Comparison of ENCODE assay signal across 8 mouse cellular contexts in the genomic region with DNA sequence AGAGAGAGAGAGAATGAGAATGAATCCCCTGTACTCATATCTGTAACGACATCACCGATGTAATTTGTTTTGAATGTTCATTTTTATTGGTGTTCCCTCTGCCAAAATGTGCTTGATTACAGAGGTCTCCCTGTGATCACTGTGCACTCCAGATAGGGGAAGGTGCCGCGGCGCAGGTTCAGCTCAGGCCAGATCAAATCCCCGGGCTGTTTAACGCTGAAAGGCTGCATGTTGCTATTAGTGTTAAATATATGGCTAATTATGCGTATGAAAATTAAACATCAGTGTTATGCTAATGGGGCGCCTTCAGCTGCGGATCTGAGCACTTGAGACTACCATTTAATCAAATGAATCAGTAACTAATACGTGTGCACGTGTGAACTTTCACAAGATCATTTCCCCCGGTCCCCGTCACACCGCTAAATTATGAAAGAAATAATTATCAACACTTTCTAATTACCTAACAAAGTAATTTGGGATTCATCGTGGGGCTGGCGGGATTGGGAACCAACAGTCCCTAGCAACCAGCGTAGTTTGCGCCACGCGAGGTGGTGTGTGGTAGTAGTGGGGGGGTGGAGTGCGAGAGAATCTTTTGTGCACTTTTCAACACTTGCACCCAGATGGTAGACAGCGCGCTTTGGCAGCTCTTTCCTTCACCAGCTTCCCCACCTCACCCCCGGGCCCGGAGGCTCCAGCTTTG. TPM values are rescaled to one million over a fixed set of nuclear protein-coding genes. Genes with fewer than 3 reads are reported as not detected.
A peak's percentile ranks its signal among the peaks of the same experiment; 100 is the strongest.
DNase-seq lines count a peak whose midpoint lies in the region; ATAC-seq and TF ChIP-seq lines count a peak whose summit lies in the region.

A gene (plus strand): TSS at position 100 of the 700 bp plus-strand sequence.

- no peak for TF ChIP-seq POLR2A in bone marrow macrophage, adult 2 months (IDR thresholded peaks at IDR 0.05; ENCODE audit: borderline replicate concordance, low read depth, low read length)

- peak within 1 kb of the TSS; percentile 93 for H3K4me2 ChIP-seq in kidney, embryonic 16.5 days (replicated peaks; ENCODE audit: low read depth, low read length)
- peak within 1 kb of the TSS; percentile 97 for H3K4me2 ChIP-seq in heart, embryonic 16.5 days (ENCODE audit: low read depth, low read length)
- peak within 1 kb of the TSS; percentile 88 for H3K4me2 ChIP-seq in limb, embryonic 13.5 days (replicated peaks)
- H3K4me2 ChIP-seq in stomach, embryonic 16.5 days (ENCODE audit: low read depth, low read length): peak within 1 kb of the TSS; percentile 92

- peaks cover 99% of the 10 kb centered on the region for H3K27me3 ChIP-seq in kidney, embryonic 16.5 days (ENCODE audit: insufficient read depth, low read length)
- peaks cover 94% of the 10 kb centered on the region for H3K27me3 ChIP-seq in heart, embryonic 16.5 days (ENCODE audit: control insufficient read depth, insufficient read depth, low read length)
- peaks cover 99% of the 10 kb centered on the region for H3K27me3 ChIP-seq in limb, embryonic 13.5 days
- H3K27me3 ChIP-seq in stomach, embryonic 16.5 days (ENCODE audit: control insufficient read depth, insufficient read depth, low read length): peaks cover 90% of the 10 kb centered on the region

- peaks cover 15% of the 10 kb centered on the region for H3K4me1 ChIP-seq in kidney, embryonic 16.5 days (ENCODE audit: insufficient read depth, low read length)
- 0 out of 2 replicates have a peak, but pooled peaks cover 4% of the 10 kb centered on the region for H3K4me1 ChIP-seq in bone marrow macrophage, adult 2 months (ENCODE audit: control insufficient read depth, insufficient read depth, low read length)
- peaks cover 22% of the 10 kb centered on the region for H3K4me1 ChIP-seq in heart, embryonic 16.5 days (ENCODE audit: control insufficient read depth, insufficient read depth, low read length)
- H3K4me1 ChIP-seq in limb, embryonic 13.5 days: peaks cover 21% of the 10 kb centered on the region
- peaks cover 8% of the 10 kb centered on the region for H3K4me1 ChIP-seq in stomach, embryonic 16.5 days (ENCODE audit: control insufficient read depth, insufficient read depth, low read length)

- H3K9me3 ChIP-seq in kidney, embryonic 16.5 days (ENCODE audit: low read length): no peaks in the 10 kb centered on the region
- no peaks in the 10 kb centered on the region for H3K9me3 ChIP-seq in heart, embryonic 16.5 days (replicated peaks; ENCODE audit: control insufficient read depth, low read length)
- no peaks in the 10 kb centered on the region for H3K9me3 ChIP-seq in limb, embryonic 13.5 days
- H3K9me3 ChIP-seq in stomach, embryonic 16.5 days (replicated peaks; ENCODE audit: control insufficient read depth, low read length): no peaks in the 10 kb centered on the region

- H3K27ac ChIP-seq in kidney, embryonic 16.5 days (ENCODE audit: low read length): no peak within 1 kb of the TSS
- H3K27ac ChIP-seq in bone marrow macrophage, adult 2 months (ENCODE audit: insufficient read depth, low read depth, low read length): no peak within 1 kb of the TSS
- no peak within 1 kb of the TSS for H3K27ac ChIP-seq in heart, embryonic 16.5 days (ENCODE audit: low read length)
- H3K27ac ChIP-seq in limb, embryonic 13.5 days: no peak within 1 kb of the TSS
- peak within 1 kb of the TSS; percentile 18; the same call in 1 of the 2 replicates for H3K27ac ChIP-seq in stomach, embryonic 16.5 days (ENCODE audit: low read length)

- 1% methylated on average over 26 of the region's 26 CpGs for WGBS in kidney, embryonic 16.5 days
- 3% methylated on average over 26 of the region's 26 CpGs for WGBS in heart, embryonic 16.5 days
- 1% methylated on average over 26 of the region's 26 CpGs for WGBS in limb, embryonic 13.5 days
- 3% methylated on average over 26 of the region's 26 CpGs for WGBS in stomach, embryonic 16.5 days

- H3K9ac ChIP-seq in kidney, embryonic 16.5 days (replicated peaks; ENCODE audit: low read length): no peak within 1 kb of the TSS
- H3K9ac ChIP-seq in heart, embryonic 16.5 days (ENCODE audit: low read length): no peak within 1 kb of the TSS
- peak within 1 kb of the TSS; percentile 65 for H3K9ac ChIP-seq in limb, embryonic 13.5 days
- H3K9ac ChIP-seq in stomach, embryonic 16.5 days (ENCODE audit: low read length): peak within 1 kb of the TSS; percentile 39; the same call in 1 of the 2 replicates

- DNase-seq in kidney, postnatal 36 days: no peak
- no peak for DNase-seq in ovary, postnatal 14 days (ENCODE audit: low spot score)
- DNase-seq in adrenal gland, adult 18-20 months (ENCODE audit: low spot score in 2 of 2): no peak

- ATAC-seq in kidney, embryonic 16.5 days (ENCODE audit: low FRiP score, low TSS enrichment): no peak
- ATAC-seq in heart, embryonic 16.5 days (replicated peaks; ENCODE audit: extremely low read depth, insufficient read depth, low FRiP score): no peak
- no peak for ATAC-seq in limb, embryonic 13.5 days (ENCODE audit: low FRiP score, low read depth)
- no peak for ATAC-seq in stomach, embryonic 16.5 days (ENCODE audit: insufficient read depth, low FRiP score)

- peak within 1 kb of the TSS; percentile 55 for H3K4me3 ChIP-seq in kidney, embryonic 16.5 days (ENCODE audit: low read length)
- H3K4me3 ChIP-seq in bone marrow macrophage, adult 2 months (ENCODE audit: insufficient read depth, low read length): peak within 1 kb of the TSS; percentile 38
- H3K4me3 ChIP-seq in heart, embryonic 16.5 days (ENCODE audit: low read length): peak within 1 kb of the TSS; percentile 59
- H3K4me3 ChIP-seq in limb, embryonic 13.5 days: peak within 1 kb of the TSS; percentile 52
- H3K4me3 ChIP-seq in stomach, embryonic 16.5 days (replicated peaks; ENCODE audit: low read length): peak within 1 kb of the TSS; percentile 50

- no peaks in the 10 kb centered on the region for H3K36me3 ChIP-seq in kidney, embryonic 16.5 days (ENCODE audit: insufficient read depth, low read length)
- no peaks in the 10 kb centered on the region for H3K36me3 ChIP-seq in heart, embryonic 16.5 days (ENCODE audit: control insufficient read depth, insufficient read depth)
- no peaks in the 10 kb centered on the region for H3K36me3 ChIP-seq in limb, embryonic 13.5 days
- no peaks in the 10 kb centered on the region for H3K36me3 ChIP-seq in stomach, embryonic 16.5 days (ENCODE audit: control insufficient read depth, insufficient read depth, low read length)

- no peak for TF ChIP-seq CTCF in bone marrow macrophage, adult 2 months (IDR thresholded peaks at IDR 0.05; ENCODE audit: low read depth, low read length)

RNA-seq across cellular contexts. Expression of the gene that starts here (rescaled TPM):
- polyA plus RNA-seq in kidney, embryonic 16.5 days (2015; fragmentation: Nextera tagmentation; extraction: Ambion mirVana): 0.12 TPM in 1 of 2 replicates, not detected in the other
- polyA plus RNA-seq in bone marrow macrophage, adult 2 months (2012; ENCODE audit: insufficient read depth, insufficient read length, missing spikeins): not detected in 2 replicates
- 0.15 and 0.29 TPM in 2 replicates for polyA plus RNA-seq in heart, embryonic 16.5 days (2015; fragmentation: Nextera tagmentation; extraction: Ambion mirVana)
- 5.3 and 6.0 TPM in 2 replicates for polyA plus RNA-seq in limb, embryonic 13.5 days (2015; fragmentation: Nextera tagmentation; extraction: Ambion mirVana)
- 7.3 and 11.6 TPM in 2 replicates for polyA plus RNA-seq in stomach, embryonic 16.5 days (2015; fragmentation: Nextera tagmentation; extraction: Ambion mirVana)
- under 1 TPM; 0.17 to 0.29 TPM for total RNA-seq in adrenal gland, adult 18-20 months (2021)

Comparison
In these comparisons a context has a peak if more than half of its experiments do, and no peak if none do; other contexts are left out.
1. H3K9ac ChIP-seq: peak in limb, embryonic 13.5 days (single experiment) and stomach, embryonic 16.5 days (single experiment); none in kidney, embryonic 16.5 days (single experiment) and heart, embryonic 16.5 days (single experiment).
2. Peak in every context shown above with its lines, with median percentiles within 50 percentile points of each other: H3K4me2 ChIP-seq and H3K4me3 ChIP-seq.